Mouse (Mus musculus) adrenal gland, postnatal 36 days (tissue): Measurements from ENCODE around the gene Terf2. TPM values are rescaled to one million over a fixed set of nuclear protein-coding genes. Genes with fewer than 3 reads are reported as not detected.
"Not testable (repeated sequence)": the region's sequence is repeated elsewhere in the genome, so short reads cannot be mapped to it uniquely, and the experiment has no call there.

Experiments used
- DNase-seq, 2 experiments: peaks; one replicate each; pipeline ENCODE4 v3.0.0; 2021; ENCODE audit warnings: mixed read lengths in 1 of 2
- microRNA-seq: library from miRNA; unstranded; fragments of <30 nt; microRNA quantifications from one replicate; pipeline ENCODE4 v1.2.0, GENCODE M21; 2021
- total RNA-seq, 2 experiments: library from RNA; stranded (reverse); gene quantifications; 2 replicates each; pipeline ENCODE4 v1.2.3; 2021

The Terf2 gene
- total RNA-seq, 2 experiments from 2014 or later, result 23.5 to 24.5 TPM

GRCm38 (mm10) chr8:107056973-107057369 lies 39.4 kb downstream of the Terf2 start:
- DNase-seq, result no peak

DNA sequence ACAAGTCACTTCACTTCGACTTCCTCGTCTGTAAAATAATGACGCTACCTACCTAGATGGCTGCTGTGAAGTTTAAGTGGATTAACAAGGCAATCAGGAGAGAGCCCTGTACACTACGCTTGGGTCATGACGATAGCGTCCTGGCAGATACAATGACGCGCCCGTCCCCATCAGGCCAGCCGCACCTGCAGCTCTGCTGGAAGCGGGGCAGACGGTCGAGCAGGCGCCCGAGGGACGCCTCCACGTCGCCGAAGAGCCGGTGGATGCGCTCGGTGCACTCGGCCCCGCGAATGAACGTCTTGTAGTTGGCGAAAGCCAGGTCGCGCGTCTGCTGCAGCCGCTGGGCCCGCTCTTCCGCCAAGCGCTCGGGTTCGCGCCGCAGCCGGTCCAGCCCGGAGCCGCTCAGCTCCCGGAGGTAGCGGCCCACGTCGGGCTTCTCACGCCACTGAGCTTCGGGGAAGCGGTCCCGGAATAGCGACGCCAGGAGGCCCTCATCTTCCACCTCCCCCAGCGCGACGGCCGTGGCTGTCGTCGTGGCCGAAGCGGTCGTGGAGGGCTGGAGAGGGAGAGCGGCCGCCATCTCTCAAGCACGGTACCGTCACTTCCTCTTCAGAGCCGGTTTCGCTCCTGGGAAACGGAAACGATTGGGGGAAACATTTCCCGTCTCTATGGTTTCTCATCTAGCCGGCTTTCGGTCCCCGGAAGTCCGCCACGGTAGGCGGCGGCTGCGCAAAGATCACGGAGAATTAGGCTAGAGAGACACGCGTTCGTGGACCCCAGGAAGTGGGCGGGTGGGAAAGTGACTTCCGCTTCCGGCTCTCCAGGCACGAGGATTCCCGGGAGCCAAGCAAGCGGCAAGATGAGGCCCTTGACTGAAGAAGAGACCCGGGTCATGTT lies 40.0 kb downstream of the Terf2 start, which contains the start of the genes Cog8 and Nip7:
Gene Cog8, minus strand, starts transcription at position 614 of the 897 bp plus-strand sequence.
Gene Nip7, plus strand, starts transcription at position 802 of the 897 bp plus-strand sequence.
- DNase-seq, result peak; percentile 97

DNA sequence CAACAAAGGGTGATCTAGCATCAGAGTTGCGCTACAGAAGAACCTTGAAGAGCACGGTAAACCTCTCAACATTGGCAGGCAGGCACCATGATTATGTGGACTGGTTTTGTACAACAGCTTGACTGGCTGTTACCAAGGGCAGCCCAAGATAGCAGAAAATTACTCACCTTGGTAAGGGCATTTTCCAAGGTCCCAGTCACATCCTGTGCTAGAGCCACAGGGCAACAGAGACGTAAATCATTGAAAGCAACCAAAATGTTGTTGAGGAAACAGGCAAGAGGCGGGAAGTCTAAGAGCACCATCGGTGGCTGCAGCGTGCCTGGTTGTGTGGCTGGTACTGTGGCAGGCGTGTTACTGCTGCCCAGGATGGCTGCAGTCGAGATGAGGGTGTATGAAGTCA lies 44.3 kb downstream of the Terf2 start:
- peak; percentile 47 to 68 for DNase-seq

GRCm38 (mm10) chr8:107049480-107049879 lies 46.9 kb downstream of the Terf2 start:
- DNase-seq, result no peak

DNA sequence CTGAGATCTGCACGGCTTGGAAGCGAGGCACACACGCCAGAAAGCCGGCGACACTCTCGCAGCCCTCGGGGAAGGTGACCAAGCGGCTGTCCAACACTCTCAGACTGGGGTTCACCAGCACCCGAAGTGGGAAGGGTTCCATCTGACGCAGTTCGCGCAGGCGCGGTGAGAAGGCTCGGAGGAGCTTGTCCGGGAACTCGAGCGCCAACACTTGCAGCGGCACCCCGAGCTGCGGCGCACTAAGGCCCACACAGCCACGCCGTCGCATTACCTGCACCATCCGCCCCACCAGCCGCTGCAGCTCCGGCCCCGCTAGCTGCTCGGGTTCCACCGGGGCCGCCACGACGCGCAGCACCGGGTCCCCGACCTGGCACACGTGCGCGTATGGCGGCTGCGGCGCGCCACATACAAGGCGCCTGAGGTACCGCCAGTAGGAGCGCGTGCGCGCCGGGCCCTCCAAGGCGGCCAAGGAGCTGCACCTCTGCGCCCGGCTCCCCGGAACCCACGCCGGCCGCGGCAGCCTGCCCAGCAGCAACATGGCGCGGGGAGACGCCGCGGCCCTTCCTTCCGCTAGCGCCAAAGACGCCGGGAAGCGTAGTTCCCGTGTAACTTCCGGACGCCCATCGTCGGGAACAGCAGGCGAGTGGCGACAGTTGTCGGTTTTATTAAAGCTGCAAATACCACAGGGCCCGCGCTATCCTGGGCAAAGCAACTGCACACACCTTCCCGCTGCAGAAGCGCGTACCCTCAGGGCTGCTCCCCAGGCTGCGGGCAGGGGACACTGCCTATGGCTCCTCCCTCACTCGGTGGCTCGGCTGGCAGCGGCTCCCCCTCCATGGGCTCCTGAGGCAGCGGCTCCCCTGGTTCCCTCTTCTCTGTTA lies 48.0 kb downstream of the Terf2 start, which contains the start of gene Pdf:
Gene Pdf, minus strand, starts transcription at position 554 of the 881 bp plus-strand sequence.
- DNase-seq, result peak; percentile 91

- no peak for DNase-seq
Observed at GRCm38 (mm10) chr8:107046976-107047375, 49.4 kb downstream of the Terf2 start.

- DNase-seq, result no peak
Observed at GRCm38 (mm10) chr8:107045478-107045877, 50.9 kb downstream of the Terf2 start.

DNA sequence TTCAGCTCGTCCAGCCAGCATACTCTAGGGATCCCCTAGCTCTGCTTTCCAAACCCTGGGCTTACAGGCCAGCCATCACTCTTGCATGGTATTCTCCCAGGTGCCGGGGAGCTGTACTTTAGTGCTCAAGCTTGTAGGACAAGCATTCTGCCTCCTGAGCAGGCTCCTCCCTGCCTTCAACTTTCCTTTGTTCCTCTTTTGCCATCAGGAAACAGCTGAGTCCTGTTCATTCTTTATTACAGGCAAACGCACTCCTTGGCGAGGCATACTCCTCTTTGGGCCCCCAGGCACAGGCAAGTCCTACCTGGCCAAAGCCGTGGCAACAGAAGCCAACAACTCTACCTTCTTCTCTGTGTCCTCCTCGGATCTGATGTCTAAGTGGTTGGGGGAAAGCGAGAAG lies 55.7 kb downstream of the Terf2 start:
- no peak for DNase-seq

DNA sequence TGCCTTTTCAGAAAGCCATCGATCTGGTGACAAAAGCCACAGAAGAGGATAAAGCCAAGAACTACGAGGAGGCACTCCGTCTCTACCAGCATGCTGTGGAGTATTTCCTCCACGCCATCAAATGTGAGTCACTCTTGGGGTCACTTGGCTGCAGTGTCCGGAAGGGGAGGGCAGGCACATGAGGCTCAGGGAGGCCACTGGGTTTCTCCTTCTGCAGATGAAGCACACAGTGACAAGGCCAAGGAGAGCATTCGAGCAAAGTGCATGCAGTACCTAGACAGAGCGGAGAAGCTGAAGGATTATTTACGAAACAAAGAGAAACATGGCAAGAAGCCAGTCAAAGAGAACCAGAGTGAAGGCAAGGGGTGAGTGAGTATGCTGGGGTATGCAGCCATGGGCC lies 59.7 kb downstream of the Terf2 start:
- DNase-seq, result peak; percentile 49 to 58

- no peak for DNase-seq
Observed at GRCm38 (mm10) chr8:107035641-107036040, 60.7 kb downstream of the Terf2 start.

GRCm38 (mm10) chr8:107033609-107034008 lies 62.7 kb downstream of the Terf2 start:
- not testable (repeated sequence) for DNase-seq

- no peak for DNase-seq
Observed at GRCm38 (mm10) chr8:107031577-107032090, 64.7 kb downstream of the Terf2 start.

DNA sequence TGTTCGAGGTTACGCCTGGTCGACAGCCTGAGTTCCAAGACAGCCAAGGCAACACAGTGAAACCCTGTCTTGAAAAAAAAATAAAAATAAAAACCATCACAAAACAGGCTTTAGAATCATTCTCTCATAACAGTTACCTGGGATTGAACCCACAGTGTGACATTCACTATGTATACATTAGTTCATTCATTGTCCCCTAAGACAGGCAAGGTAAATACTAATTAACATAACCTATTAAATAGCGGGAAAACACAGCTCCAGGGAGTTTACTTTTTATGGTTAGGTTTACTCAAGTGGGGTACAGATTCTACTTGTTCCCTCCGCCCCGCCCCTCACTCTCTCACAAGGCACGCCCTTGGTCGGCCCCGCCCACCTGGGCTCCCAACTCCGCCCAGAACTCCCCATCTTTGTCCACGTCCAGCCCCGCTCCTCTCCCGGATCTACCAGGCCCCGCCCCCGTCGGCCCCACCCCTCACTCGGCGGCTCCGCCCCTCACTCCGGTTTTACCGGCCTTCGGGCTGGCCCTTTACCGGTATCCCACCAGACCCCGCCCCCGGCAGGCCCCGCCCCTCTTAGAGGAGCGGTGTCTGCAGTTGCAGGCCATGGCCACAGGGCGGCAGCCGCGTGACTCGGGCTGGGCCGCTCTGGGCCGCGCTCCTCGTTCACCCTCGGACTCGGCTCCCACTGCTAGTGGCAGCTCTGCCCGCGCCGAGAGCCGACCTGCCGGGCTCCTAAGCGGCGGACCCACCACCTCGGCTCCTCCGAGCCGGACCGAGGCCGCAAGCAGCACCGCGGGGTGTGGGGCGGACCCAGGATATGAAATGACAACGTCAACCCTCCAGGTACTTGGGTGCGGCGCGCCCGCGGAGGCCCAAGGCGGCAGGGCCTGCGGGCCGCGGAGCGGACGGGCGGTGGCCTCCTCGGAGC lies 65.4 kb downstream of the Terf2 start, which contains the start of gene Vps4a:
Gene Vps4a, plus strand, starts transcription at position 573 of the 927 bp plus-strand sequence.
- DNase-seq, result peak; percentile 97 to 99

- DNase-seq, result no peak
Observed at GRCm38 (mm10) chr8:107030058-107030457, 66.3 kb downstream of the Terf2 start.

GRCm38 (mm10) chr8:107029310-107029709 lies 67.0 kb downstream of the Terf2 start:
- no peak for DNase-seq

- peak; percentile 76 to 80 for DNase-seq
Observed at GRCm38 (mm10) chr8:107023479-107023878, 72.9 kb downstream of the Terf2 start.

Small RNA genes within 50 kb of the gene (microRNA-seq; reads per million reads assigned to microRNA genes)
- gene Mir7075, result 1.00 reads per million

Other genes starting within 250 kb of the Terf2 start
- 1 to 10 TPM in 1 of 2 experiments, under 1 TPM in 1; 0.20 to 1.5 TPM for gene Has3, start 226.3 kb downstream of the Terf2 start, total RNA-seq
- gene Utp4, start 202.9 kb downstream of the Terf2 start, total RNA-seq, result 10 to 100 TPM; 48.7 to 50.6 TPM
- 10 to 100 TPM; 28.8 to 39.5 TPM for gene Sntb2, start 160.8 kb downstream of the Terf2 start, total RNA-seq
- gene Vps4a, start 65.3 kb downstream of the Terf2 start, total RNA-seq, result 10 to 100 TPM; 86.3 to 91.6 TPM
- 10 to 100 TPM; 50.5 to 62.1 TPM for gene Pdf, start 47.9 kb downstream of the Terf2 start, total RNA-seq
- gene Cog8, start 39.9 kb downstream of the Terf2 start, total RNA-seq, result 10 to 100 TPM; 29.3 to 40.6 TPM
- 10 to 100 TPM; 47.4 to 57.5 TPM for gene Nip7, start 39.7 kb downstream of the Terf2 start, total RNA-seq
- gene Tmed6, start 30.9 kb downstream of the Terf2 start, total RNA-seq, result not detected
- gene Cyb5b, start 54.1 kb upstream of the Terf2 start, total RNA-seq, result 100 to 1,000 TPM; 419 to 590 TPM
- 100 to 1,000 TPM; 127 to 137 TPM for gene Nfat5, start 196.9 kb upstream of the Terf2 start, total RNA-seq